Mouse (Mus musculus) thymus, postnatal 0 days (tissue): Measurements from ENCODE around the gene Lilrb4a. TPM values are rescaled to one million over a fixed set of nuclear protein-coding genes. Genes with fewer than 3 reads are reported as not detected.
"Not testable (repeated sequence)": the region's sequence is repeated elsewhere in the genome, so short reads cannot be mapped to it uniquely, and the experiment has no call there.

ENCODE experiments used
- DNase-seq: peaks from one replicate; pipeline ENCODE4 v3.0.0-alpha.2; 2015; ENCODE audit warnings: low spot score
- polyA plus RNA-seq: library from polyadenylated mRNA; unstranded; fragments of >200 nt; fragmentation: Nextera tagmentation; extraction: Ambion mirVana; gene quantifications from 2 replicates; pipeline ENCODE4 v1.2.1, GENCODE M21; 2015

Gene Lilrb4a
- polyA plus RNA-seq = 5.2 and 5.4 TPM in 2 replicates

GRCm38 (mm10) chr10:51490691-51491090 is at the start of gene Lilrb4a:
TSS of gene Lilrb4a (plus strand) at chr10:51490956.
- not testable (repeated sequence) for DNase-seq

GRCm38 (mm10) chr10:51451610-51452009 is 39.1 kb upstream of the Lilrb4a start:
- no peak for DNase-seq

GRCm38 (mm10) chr10:51453616-51454298 is 37.0 kb upstream of the Lilrb4a start:
- no peak for DNase-seq

GRCm38 (mm10) chr10:51454365-51454764 is 36.4 kb upstream of the Lilrb4a start:
- no peak for DNase-seq

GRCm38 (mm10) chr10:51455762-51456161 is 35.0 kb upstream of the Lilrb4a start:
- DNase-seq = no peak

- no peak for DNase-seq
Measured at GRCm38 (mm10) chr10:51456369-51456768, 34.4 kb upstream of the Lilrb4a start.

GRCm38 (mm10) chr10:51463800-51464199 is 27.0 kb upstream of the Lilrb4a start:
- not testable (repeated sequence) for DNase-seq

- not testable (repeated sequence) for DNase-seq
Measured at GRCm38 (mm10) chr10:51480397-51480796, 10.4 kb upstream of the Lilrb4a start, which contains the start of the genes Gm49339 and Lilr4b. TSS of gene Gm49339 (plus strand) at chr10:51480612. TSS of gene Lilr4b (plus strand) at chr10:51480632.

- no peak for DNase-seq
Measured at GRCm38 (mm10) chr10:51520021-51520420, 29.3 kb downstream of the Lilrb4a start.

GRCm38 (mm10) chr10:51521453-51521852 is 30.7 kb downstream of the Lilrb4a start:
- DNase-seq = no peak

- no peak for DNase-seq
Measured at GRCm38 (mm10) chr10:51526090-51526489, 35.3 kb downstream of the Lilrb4a start.

- DNase-seq = no peak
Measured at GRCm38 (mm10) chr10:51526633-51527032, 35.9 kb downstream of the Lilrb4a start.

- no peak for DNase-seq
Measured at GRCm38 (mm10) chr10:51528840-51529434, 38.2 kb downstream of the Lilrb4a start.

GRCm38 (mm10) chr10:51529497-51529896 is 38.7 kb downstream of the Lilrb4a start:
- DNase-seq = no peak

- no peak for DNase-seq
Measured at GRCm38 (mm10) chr10:51530813-51531212, 40.1 kb downstream of the Lilrb4a start.

Other genes with a start within 250 kb of the Lilrb4a start
- 0.56 and 1.1 TPM in 2 replicates for gene Gm49339, start 10.3 kb upstream of the Lilrb4a start, polyA plus RNA-seq
- 2.1 and 2.3 TPM in 2 replicates for gene Lilr4b, start 10.3 kb upstream of the Lilrb4a start, polyA plus RNA-seq
- 0.35 and 0.60 TPM in 2 replicates for gene Fam162b, start 99.6 kb downstream of the Lilrb4a start, polyA plus RNA-seq
- 0.05 TPM in 1 of 2 replicates, not detected in the other for gene Gprc6a, start 140.5 kb downstream of the Lilrb4a start, polyA plus RNA-seq
- not detected in 2 replicates for gene Rfx6, start 186.8 kb downstream of the Lilrb4a start, polyA plus RNA-seq